Mouse (Mus musculus): Measurements from ENCODE around the gene BC048507. TPM values are rescaled to one million over a fixed set of nuclear protein-coding genes. Genes with fewer than 3 reads are reported as not detected.
A peak's percentile ranks its signal among the peaks of the same experiment; 100 is the strongest.
"Not testable (repeated sequence)": the region's sequence is repeated elsewhere in the genome, so short reads cannot be mapped to it uniquely, and the experiment has no call there.

BC048507 gene
- polyA plus RNA-seq, 1 experiment from 2014 or later: not detected

GRCm38 (mm10) chr13:67864764-67865350 is 1.7 kb downstream of the BC048507 start:
- Histone ChIP-seq H3K27ac (no peak overlapping the region), H3K4me1 (no peaks in the 10 kb centered on the region), H3K4me3 (no peak overlapping the region), H3K9me3 (no peaks in the 10 kb centered on the region), H3K27me3 (ENCODE audit: insufficient read depth, poor library complexity, severe bottlenecking) (no peaks in the 10 kb centered on the region), H3K36me3 (no peaks in the 10 kb centered on the region)
- DNase-seq (ENCODE audit: low spot score): no peak
- 62% methylated on average over 5 of the region's 5 CpGs for WGBS

GRCm38 (mm10) chr13:67867899-67868298 is 4.8 kb downstream of the BC048507 start:
- Histone ChIP-seq H3K36me3 (no peaks in the 10 kb centered on the region), H3K27me3 (ENCODE audit: insufficient read depth, poor library complexity, severe bottlenecking) (no peaks in the 10 kb centered on the region), H3K9me3 (no peaks in the 10 kb centered on the region), H3K4me3 (no peak overlapping the region), H3K27ac (no peak overlapping the region), H3K4me1 (no peaks in the 10 kb centered on the region)
- DNase-seq (ENCODE audit: low spot score): no peak
- 21% methylated on average over 3 of the region's 3 CpGs for WGBS

- not testable (repeated sequence) for DNase-seq (ENCODE audit: low spot score); H3K9me3 ChIP-seq; H3K27me3 ChIP-seq (ENCODE audit: insufficient read depth, poor library complexity, severe bottlenecking); H3K27ac ChIP-seq; H3K4me1 ChIP-seq; H3K36me3 ChIP-seq
- H3K4me3 ChIP-seq: 0 out of 2 replicates have a peak overlapping the region, but pooled peaks have one; percentile 27
- WGBS: 34% methylated on average over 8 of the region's 12 CpGs
Observed at GRCm38 (mm10) chr13:67876049-67876698, 13.0 kb downstream of the BC048507 start.

GRCm38 (mm10) chr13:67876699-67877254 is 13.7 kb downstream of the BC048507 start:
- DNase-seq (ENCODE audit: low spot score): no peak
- H3K4me1 ChIP-seq: no peaks in the 10 kb centered on the region
- H3K36me3 ChIP-seq: no peaks in the 10 kb centered on the region
- H3K27me3 ChIP-seq (ENCODE audit: insufficient read depth, poor library complexity, severe bottlenecking): no peaks in the 10 kb centered on the region
- H3K4me3 ChIP-seq: no peak overlapping the region
- H3K27ac ChIP-seq: no peak overlapping the region
- 64% methylated on average over 7 of the region's 7 CpGs for WGBS
- no peaks in the 10 kb centered on the region for H3K9me3 ChIP-seq

- WGBS: 82% methylated on average over 8 of the region's 8 CpGs
- Histone ChIP-seq H3K36me3 (no peaks in the 10 kb centered on the region), H3K4me1 (no peaks in the 10 kb centered on the region), H3K27ac (no peak overlapping the region), H3K27me3 (ENCODE audit: insufficient read depth, poor library complexity, severe bottlenecking) (no peaks in the 10 kb centered on the region), H3K9me3 (0 out of 2 replicates have a peak, but pooled peaks cover 5% of the 10 kb centered on the region), H3K4me3 (no peak overlapping the region)
- DNase-seq (ENCODE audit: low spot score): peak; percentile 53
Observed at GRCm38 (mm10) chr13:67883966-67884365, 20.8 kb downstream of the BC048507 start.

GRCm38 (mm10) chr13:67909759-67910158 is 46.6 kb downstream of the BC048507 start:
- H3K4me3 ChIP-seq: no peak overlapping the region
- DNase-seq (ENCODE audit: low spot score): no peak
- no peak overlapping the region for H3K27ac ChIP-seq
- H3K36me3 ChIP-seq: no peaks in the 10 kb centered on the region
- no peaks in the 10 kb centered on the region for H3K27me3 ChIP-seq (ENCODE audit: insufficient read depth, poor library complexity, severe bottlenecking)
- H3K4me1 ChIP-seq: no peaks in the 10 kb centered on the region
- peaks cover 15% of the 10 kb centered on the region for H3K9me3 ChIP-seq
- 32% methylated on average over 5 of the region's 5 CpGs for WGBS

Other genes with a start within 250 kb of the BC048507 start
- not detected in 2 replicates for gene Gm49345, start 225.6 kb upstream of the BC048507 start, polyA plus RNA-seq (2016; fragmentation: Nextera tagmentation; extraction: Ambion mirVana)
- 1.2 and 2.3 TPM in 2 replicates for gene Zfp729a, start 225.5 kb upstream of the BC048507 start, polyA plus RNA-seq (2016; fragmentation: Nextera tagmentation; extraction: Ambion mirVana)
- gene Zfp738, start 176.3 kb upstream of the BC048507 start, polyA plus RNA-seq (2016; fragmentation: Nextera tagmentation; extraction: Ambion mirVana): 7.5 TPM in 2 replicates
- gene Zfp65, start 134.2 kb upstream of the BC048507 start, polyA plus RNA-seq (2016; fragmentation: Nextera tagmentation; extraction: Ambion mirVana): 4.3 and 4.7 TPM in 2 replicates
- 2.7 and 3.4 TPM in 2 replicates for gene Zfp85, start 108.1 kb upstream of the BC048507 start, polyA plus RNA-seq (2016; fragmentation: Nextera tagmentation; extraction: Ambion mirVana)
- 2.3 and 2.5 TPM in 2 replicates for gene Zfp493, start 83.6 kb upstream of the BC048507 start, polyA plus RNA-seq (2016; fragmentation: Nextera tagmentation; extraction: Ambion mirVana)
- 4.3 and 5.6 TPM in 2 replicates for gene Zfp273, start 49.6 kb upstream of the BC048507 start, polyA plus RNA-seq (2016; fragmentation: Nextera tagmentation; extraction: Ambion mirVana)
- 1.2 and 2.2 TPM in 2 replicates for gene Gm10037, start 32.2 kb upstream of the BC048507 start, polyA plus RNA-seq (2016; fragmentation: Nextera tagmentation; extraction: Ambion mirVana)